Mouse (Mus musculus): ENCODE data around the gene Ush1c. TPM values are rescaled to one million over a fixed set of nuclear protein-coding genes. Genes with fewer than 3 reads are reported as not detected.

Gene Ush1c
- total and polyA plus RNA-seq, 2 experiments from 2014 or later, result 1.6 to 1.9 TPM

- Histone ChIP-seq H3K27ac (ENCODE audit: low read depth, low read length) (no peak overlapping the region), H3K4me3 (ENCODE audit: low read depth, low read length) (no peak overlapping the region), H3K27me3 (ENCODE audit: insufficient read depth, low read length) (no peaks in the 10 kb centered on the region), H3K4me2 (ENCODE audit: low read depth) (no peak overlapping the region), H3K36me3 (ENCODE audit: insufficient read depth) (no peaks in the 10 kb centered on the region), H3K4me1 (ENCODE audit: insufficient read depth) (no peaks in the 10 kb centered on the region), H3K9ac (no peak overlapping the region), H3K9me3 (ENCODE audit: low read length) (no peaks in the 10 kb centered on the region)
- no peak for DNase-seq
- no peak for ATAC-seq
- WGBS, result 41% methylated on average over 2 of the region's 2 CpGs
- TF ChIP-seq CTCF (IDR thresholded peaks at IDR 0.05; ENCODE audit: low read depth), result no peak
These were observed 21.8 kb downstream of the Ush1c start for GRCm38 (mm10) chr7:46216481-46216880.

- Histone ChIP-seq H3K9me3 (ENCODE audit: low read length) (no peaks in the 10 kb centered on the region), H3K9ac (no peak overlapping the region), H3K4me2 (ENCODE audit: low read depth) (no peak overlapping the region), H3K27me3 (ENCODE audit: insufficient read depth, low read length) (no peaks in the 10 kb centered on the region), H3K27ac (ENCODE audit: low read depth, low read length) (no peak overlapping the region), H3K4me3 (ENCODE audit: low read depth, low read length) (no peak overlapping the region), H3K36me3 (ENCODE audit: insufficient read depth) (no peaks in the 10 kb centered on the region), H3K4me1 (ENCODE audit: insufficient read depth) (no peaks in the 10 kb centered on the region)
- WGBS, result 90% methylated on average over 6 of the region's 6 CpGs
- no peak for TF ChIP-seq CTCF (IDR thresholded peaks at IDR 0.05; ENCODE audit: low read depth)
- no peak for ATAC-seq
- DNase-seq, result no peak
These were observed 28.0 kb downstream of the Ush1c start for GRCm38 (mm10) chr7:46210276-46210675.

GRCm38 (mm10) chr7:46208131-46208530, 30.2 kb downstream of the Ush1c start:
- Histone ChIP-seq H3K36me3 (ENCODE audit: insufficient read depth) (no peaks in the 10 kb centered on the region), H3K4me3 (ENCODE audit: low read depth, low read length) (no peak overlapping the region), H3K27me3 (ENCODE audit: insufficient read depth, low read length) (no peaks in the 10 kb centered on the region), H3K4me2 (ENCODE audit: low read depth) (no peak overlapping the region), H3K9ac (no peak overlapping the region), H3K9me3 (ENCODE audit: low read length) (no peaks in the 10 kb centered on the region), H3K27ac (ENCODE audit: low read depth, low read length) (no peak overlapping the region), H3K4me1 (ENCODE audit: insufficient read depth) (no peaks in the 10 kb centered on the region)
- 80% methylated on average over 8 of the region's 8 CpGs for WGBS
- no peak for ATAC-seq
- no peak for TF ChIP-seq CTCF (IDR thresholded peaks at IDR 0.05; ENCODE audit: low read depth)
- DNase-seq, result no peak

GRCm38 (mm10) chr7:46204775-46205174, 33.5 kb downstream of the Ush1c start:
- Histone ChIP-seq H3K27ac (ENCODE audit: low read depth, low read length) (no peak overlapping the region), H3K9me3 (ENCODE audit: low read length) (no peaks in the 10 kb centered on the region), H3K9ac (no peak overlapping the region), H3K4me1 (ENCODE audit: insufficient read depth) (no peaks in the 10 kb centered on the region), H3K4me2 (ENCODE audit: low read depth) (no peak overlapping the region), H3K27me3 (ENCODE audit: insufficient read depth, low read length) (no peaks in the 10 kb centered on the region), H3K36me3 (ENCODE audit: insufficient read depth) (no peaks in the 10 kb centered on the region), H3K4me3 (ENCODE audit: low read depth, low read length) (no peak overlapping the region)
- ATAC-seq (no peak), DNase-seq (no peak)
- 76% methylated on average over 6 of the region's 6 CpGs for WGBS
- TF ChIP-seq CTCF (IDR thresholded peaks at IDR 0.05; ENCODE audit: low read depth), result peak; percentile 6; the same call in 1 of the 2 replicates

GRCm38 (mm10) chr7:46204046-46204471, 34.2 kb downstream of the Ush1c start:
- no peak overlapping the region for H3K9ac ChIP-seq
- peak; percentile 79 for DNase-seq
- no peaks in the 10 kb centered on the region for H3K27me3 ChIP-seq (ENCODE audit: insufficient read depth, low read length)
- WGBS, result 42% methylated on average over 11 of the region's 11 CpGs
- no peak overlapping the region for H3K4me2 ChIP-seq (ENCODE audit: low read depth)
- H3K4me1 ChIP-seq (ENCODE audit: insufficient read depth), result no peaks in the 10 kb centered on the region
- H3K4me3 ChIP-seq (ENCODE audit: low read depth, low read length), result no peak overlapping the region
- H3K9me3 ChIP-seq (ENCODE audit: low read length), result no peaks in the 10 kb centered on the region
- ATAC-seq, result peak; percentile 81
- TF ChIP-seq CTCF (IDR thresholded peaks at IDR 0.05; ENCODE audit: low read depth), result peak; percentile 72
- no peaks in the 10 kb centered on the region for H3K36me3 ChIP-seq (ENCODE audit: insufficient read depth)
- H3K27ac ChIP-seq (ENCODE audit: low read depth, low read length), result no peak overlapping the region

GRCm38 (mm10) chr7:46201649-46202048, 36.7 kb downstream of the Ush1c start:
- peak; percentile 60; the same call in 1 of the 2 replicates for ATAC-seq
- no peak overlapping the region for H3K4me3 ChIP-seq (ENCODE audit: low read depth, low read length)
- WGBS, result 12% methylated on average over 14 of the region's 14 CpGs
- no peak overlapping the region for H3K4me2 ChIP-seq (ENCODE audit: low read depth)
- H3K9ac ChIP-seq, result no peak overlapping the region
- H3K9me3 ChIP-seq (ENCODE audit: low read length), result no peaks in the 10 kb centered on the region
- H3K36me3 ChIP-seq (ENCODE audit: insufficient read depth), result no peaks in the 10 kb centered on the region
- no peak for DNase-seq
- H3K4me1 ChIP-seq (ENCODE audit: insufficient read depth), result no peaks in the 10 kb centered on the region
- no peak for TF ChIP-seq CTCF (IDR thresholded peaks at IDR 0.05; ENCODE audit: low read depth)
- H3K27me3 ChIP-seq (ENCODE audit: insufficient read depth, low read length), result no peaks in the 10 kb centered on the region
- H3K27ac ChIP-seq (ENCODE audit: low read depth, low read length), result no peak overlapping the region

GRCm38 (mm10) chr7:46200021-46200420, 38.3 kb downstream of the Ush1c start:
- Histone ChIP-seq H3K27ac (ENCODE audit: low read depth, low read length) (no peak overlapping the region), H3K4me1 (ENCODE audit: insufficient read depth) (no peaks in the 10 kb centered on the region), H3K9me3 (ENCODE audit: low read length) (no peaks in the 10 kb centered on the region), H3K27me3 (ENCODE audit: insufficient read depth, low read length) (no peaks in the 10 kb centered on the region), H3K36me3 (ENCODE audit: insufficient read depth) (no peaks in the 10 kb centered on the region), H3K9ac (no peak overlapping the region), H3K4me3 (ENCODE audit: low read depth, low read length) (no peak overlapping the region), H3K4me2 (ENCODE audit: low read depth) (no peak overlapping the region)
- ATAC-seq, result no peak
- 67% methylated on average over 6 of the region's 6 CpGs for WGBS
- no peak for DNase-seq
- TF ChIP-seq CTCF (IDR thresholded peaks at IDR 0.05; ENCODE audit: low read depth), result no peak

All from forebrain, postnatal 0 days (tissue).